Mouse (Mus musculus) ZHBTc4 (cell line): ENCODE measurements around the gene Prr12.
A peak's percentile ranks its signal among the peaks of the same experiment; 100 is the strongest.
"Not testable (repeated sequence)": the region's sequence is repeated elsewhere in the genome, so short reads cannot be mapped to it uniquely, and the experiment has no call there.

Experiments
- DNase-seq: peaks from one replicate; pipeline ENCODE4 v3.0.0-alpha.2; 2011; ENCODE audit warnings: low read depth, low spot score

Prr12 gene

GRCm38 (mm10) chr7:45052862-45053116 lies at the start of gene Prr12:
Prr12 (minus strand) TSS chr7:45052881.
- no peak for DNase-seq

- DNase-seq, result no peak
Observed at GRCm38 (mm10) chr7:45102441-45102840, 49.8 kb upstream of the Prr12 start.

- DNase-seq, result no peak
Observed at GRCm38 (mm10) chr7:45100046-45100445, 47.4 kb upstream of the Prr12 start.

- peak; percentile 85 for DNase-seq
Observed at GRCm38 (mm10) chr7:45098541-45099240, 46.0 kb upstream of the Prr12 start.

GRCm38 (mm10) chr7:45097479-45097878 lies 44.8 kb upstream of the Prr12 start:
- DNase-seq, result no peak

DNA sequence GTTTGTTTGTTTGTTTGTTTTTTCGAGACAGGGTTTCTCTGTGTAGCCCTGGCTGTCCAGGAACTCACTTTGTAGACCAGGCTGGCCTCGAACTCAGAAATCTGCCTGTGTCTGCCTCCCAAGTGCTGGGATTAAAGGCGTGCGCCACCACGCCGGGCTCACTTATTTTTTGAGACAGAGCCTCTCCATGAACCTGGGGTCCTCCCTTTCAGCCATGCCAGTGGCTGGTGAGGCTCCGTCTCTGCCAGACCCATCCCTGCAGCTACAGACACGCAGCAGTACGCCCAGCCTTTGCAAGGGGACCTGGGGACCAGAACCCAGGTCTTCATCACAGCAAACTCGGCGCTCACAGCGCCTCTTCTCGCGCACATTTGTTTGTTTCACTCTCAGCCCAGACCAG lies 43.3 kb upstream of the Prr12 start:
- DNase-seq, result not testable (repeated sequence)

- DNase-seq, result no peak
Observed at GRCm38 (mm10) chr7:45095367-45095766, 42.7 kb upstream of the Prr12 start.

GRCm38 (mm10) chr7:45094121-45094520 lies 41.4 kb upstream of the Prr12 start:
- DNase-seq, result no peak

- peak; percentile 85 for DNase-seq
Observed at GRCm38 (mm10) chr7:45093516-45093905, 40.8 kb upstream of the Prr12 start.

DNA sequence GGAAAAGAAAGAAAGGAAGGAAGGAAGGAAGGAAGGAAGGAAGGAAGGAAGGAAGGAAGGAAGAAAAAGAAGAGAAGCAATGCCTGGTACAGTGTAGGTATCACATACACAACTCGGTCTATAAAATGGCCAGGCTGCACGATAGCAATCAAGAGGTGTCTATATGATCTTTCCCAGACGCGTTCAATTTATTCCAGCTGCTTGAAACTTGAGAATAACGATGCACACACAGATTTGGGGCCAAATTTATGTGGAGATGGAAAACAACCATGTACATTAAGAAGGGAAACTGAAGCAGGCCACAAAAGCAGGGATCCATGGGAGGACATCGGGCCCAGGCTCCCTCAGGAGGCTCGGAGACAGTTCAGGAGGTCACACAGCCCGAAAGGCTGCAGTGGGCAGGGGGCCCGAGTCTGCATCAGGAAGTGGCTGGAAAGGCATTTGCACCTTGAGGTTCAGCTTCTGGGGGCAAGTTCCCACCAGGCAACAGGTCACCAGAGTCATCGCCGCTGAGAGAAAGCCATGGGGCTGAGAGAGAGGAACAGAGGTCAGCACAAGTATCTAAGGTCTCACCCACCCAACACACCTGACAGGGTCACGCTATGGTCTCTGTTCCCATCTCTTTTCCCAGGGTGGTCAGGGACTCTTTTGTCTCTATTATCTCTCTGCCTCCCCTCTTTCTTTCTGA lies 40.3 kb upstream of the Prr12 start:
- no peak for DNase-seq

- DNase-seq, result peak; percentile 87
Observed at GRCm38 (mm10) chr7:45092048-45092447, 39.4 kb upstream of the Prr12 start, which contains the start of gene Rcn3. Rcn3 (minus strand) TSS chr7:45092221.

- no peak for DNase-seq
Observed at GRCm38 (mm10) chr7:45091001-45091990, 38.6 kb upstream of the Prr12 start.

DNA sequence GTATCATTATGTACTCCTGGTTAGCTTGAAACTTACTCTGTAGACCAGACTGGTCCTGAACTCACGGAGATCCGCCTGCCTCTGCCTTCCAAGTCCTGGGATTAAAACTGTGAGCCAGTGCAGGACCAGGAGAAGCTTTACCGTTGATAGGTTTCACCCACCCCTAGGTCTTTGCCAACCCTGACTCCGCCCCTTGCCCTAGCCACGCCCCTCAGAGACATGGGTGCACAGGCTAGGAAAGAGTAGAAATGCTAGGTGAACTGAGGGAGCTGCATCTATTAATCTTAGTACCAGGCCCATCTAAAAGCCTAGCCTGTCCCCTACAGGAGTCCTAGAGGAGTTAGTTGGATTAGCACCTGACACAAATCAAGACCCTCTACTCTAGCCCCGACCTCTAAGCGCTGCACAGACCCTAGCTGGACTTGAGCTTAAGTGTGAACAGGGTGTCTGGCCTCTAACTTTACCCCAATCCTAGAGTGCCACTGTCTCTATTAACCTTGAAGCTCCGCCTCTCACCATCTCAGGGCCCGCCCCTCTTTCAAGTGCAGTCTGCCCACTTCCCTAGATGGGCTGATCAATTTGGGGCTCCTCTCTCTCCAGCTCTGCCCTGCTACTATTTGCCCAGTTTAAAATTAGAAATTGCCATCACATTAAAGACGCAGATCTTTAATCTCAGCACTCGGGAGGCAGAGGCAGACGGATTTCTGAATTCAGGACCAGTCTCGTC lies 37.7 kb upstream of the Prr12 start:
- peak; percentile 53 for DNase-seq

DNA sequence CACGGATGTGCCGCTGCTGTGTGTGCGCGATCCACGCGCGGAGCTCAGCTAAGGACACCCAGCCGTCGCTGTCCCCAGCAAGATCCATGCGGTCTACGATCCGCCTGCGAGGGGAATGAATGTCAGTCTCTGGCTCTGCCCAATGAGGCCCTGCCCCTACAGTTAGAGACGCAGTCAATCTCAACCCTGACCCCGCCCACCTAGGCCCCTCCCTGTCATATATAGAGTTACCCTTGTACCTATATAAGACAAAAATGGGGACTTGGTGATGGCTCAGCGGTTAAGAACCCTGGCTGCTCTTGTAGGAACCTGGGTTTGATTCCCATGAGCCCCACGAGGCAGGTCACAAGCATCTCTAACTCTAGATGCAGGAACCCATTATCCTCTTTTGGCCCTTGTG lies 35.9 kb upstream of the Prr12 start:
- peak; percentile 63 for DNase-seq

- peak; percentile 66 for DNase-seq
Observed at GRCm38 (mm10) chr7:45086084-45086483, 33.4 kb upstream of the Prr12 start.

GRCm38 (mm10) chr7:45083300-45083890 lies 30.7 kb upstream of the Prr12 start:
- no peak for DNase-seq

- peak; percentile 72 for DNase-seq
Observed at GRCm38 (mm10) chr7:45082401-45083299, 30.0 kb upstream of the Prr12 start.

- peak; percentile 67 for DNase-seq
Observed at GRCm38 (mm10) chr7:45081016-45081415, 28.3 kb upstream of the Prr12 start.

- DNase-seq, result peak; percentile 90
Observed at GRCm38 (mm10) chr7:45079856-45080255, 27.2 kb upstream of the Prr12 start.

DNA sequence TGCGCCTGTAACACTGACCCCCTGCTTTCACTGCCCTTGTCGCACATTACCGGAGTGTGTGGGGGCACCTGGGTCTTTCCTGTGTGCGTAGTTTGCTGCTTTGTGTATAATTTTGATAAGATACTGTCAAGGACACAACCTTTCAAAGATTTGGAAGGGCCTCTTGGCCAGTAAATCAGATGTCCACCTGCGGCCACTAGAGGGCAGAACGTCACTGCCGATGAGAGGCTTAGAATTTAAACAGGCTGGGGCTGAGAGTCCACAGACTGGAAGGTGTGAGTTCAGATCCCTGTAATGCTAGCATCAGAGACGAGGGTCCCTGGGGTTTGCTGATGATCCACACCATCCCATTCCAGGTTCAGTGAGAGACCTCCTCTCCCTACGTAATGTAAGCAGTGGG lies 25.8 kb upstream of the Prr12 start:
- DNase-seq, result peak; percentile 83
